Mouse (Mus musculus) ES-E14 (cell line): ENCODE measurements around the gene Smyd3. TPM values are rescaled to one million over a fixed set of nuclear protein-coding genes. Genes with fewer than 3 reads are reported as not detected.
A peak's percentile ranks its signal among the peaks of the same experiment; 100 is the strongest.

Experiments
- DNase-seq: peaks from one replicate; pipeline ENCODE4 v3.0.0-alpha.2; 2013; ENCODE audit warnings: low read depth, low spot score
- H3K27ac ChIP-seq: 2 replicates; pipeline ENCODE4 v1.5.1; 2012; ENCODE audit warnings: low read depth, mild to moderate bottlenecking, low read length, moderate library complexity, mixed read lengths; ENCODE audit not compliant: poor library complexity, insufficient read depth, severe bottlenecking
- H3K36me3 ChIP-seq: 2 replicates; pipeline ENCODE4 v1.6.1; 2012; ENCODE audit warnings: mild to moderate bottlenecking, low read length, moderate library complexity, mixed read lengths; ENCODE audit not compliant: control insufficient read depth, poor library complexity, insufficient read depth, severe bottlenecking
- H3K4me1 ChIP-seq, 2 experiments: fragments of 150-350 bp in 1 of 2; sonication (generic) in 1 of 2; 2 replicates each; pipeline ENCODE4 v1.6.1; 2012; ENCODE audit warnings: low read length in 2 of 2, mild to moderate bottlenecking in 1 of 2, mixed read lengths in 1 of 2; ENCODE audit not compliant: control insufficient read depth in 2 of 2, insufficient read depth in 2 of 2, poor library complexity in 1 of 2
- H3K4me3 ChIP-seq, 2 experiments: fragments of 150-350 bp in 1 of 2; sonication (generic) in 1 of 2; 2 replicates each; pipeline ENCODE4 v1.5.1; 2012; ENCODE audit warnings: low read length in 2 of 2, low read depth in 1 of 2, mild to moderate bottlenecking in 1 of 2, mixed read lengths in 1 of 2; ENCODE audit not compliant: insufficient read depth in 1 of 2, poor library complexity in 1 of 2, severe bottlenecking in 1 of 2
- H3K9ac ChIP-seq: 2 replicates; pipeline ENCODE4 v1.6.1; 2012; ENCODE audit warnings: low read depth, mild to moderate bottlenecking, low read length, mixed read lengths; ENCODE audit not compliant: poor library complexity, insufficient read depth, severe bottlenecking
- H3K9me3 ChIP-seq: fragments of 150-350 bp; sonication (generic); 2 replicates; pipeline ENCODE4 v1.6.1; 2012; ENCODE audit warnings: low read depth, mild to moderate bottlenecking, low read length; ENCODE audit not compliant: control insufficient read depth, insufficient read depth
- CHD2 ChIP-seq: IDR thresholded peaks from 2 replicates; pipeline ENCODE4 v1.6.1; 2014; ENCODE audit warnings: mild to moderate bottlenecking, low read depth, low read length, inconsistent platforms
- HCFC1 ChIP-seq: IDR thresholded peaks from 2 replicates; pipeline ENCODE4 v1.6.1; 2012; ENCODE audit warnings: low read length, inconsistent platforms, borderline replicate concordance; ENCODE audit not compliant: insufficient read depth
- MAFK ChIP-seq: IDR thresholded peaks from 2 replicates; pipeline ENCODE4 v1.6.1; 2014; ENCODE audit warnings: mild to moderate bottlenecking, low read depth, low read length, inconsistent platforms; ENCODE audit not compliant: insufficient read depth
- ZC3H11A ChIP-seq: IDR thresholded peaks from 2 replicates; pipeline ENCODE4 v1.6.1; 2012; ENCODE audit warnings: low read depth, mild to moderate bottlenecking, inconsistent platforms, low read length, borderline replicate concordance
- ZNF384 ChIP-seq: IDR thresholded peaks from 2 replicates; pipeline ENCODE4 v1.6.1; 2012; ENCODE audit warnings: low read depth, low read length, inconsistent platforms
- in situ Hi-C, 2 experiments: fragments of 600-800 bp; cut with MboI; formaldehyde crosslinking; loops; one replicate each; pipeline ENCODE4 v1.15.1; 2025; ENCODE audit warnings: low sequenced_read_pairs in 2 of 2, inconsistent platforms in 1 of 2; ENCODE audit not compliant: unreplicated experiment in 2 of 2
- total RNA-seq: library from RNA; depleted of rRNA; stranded (reverse); fragments of 300-350 nt; gene quantifications from 2 replicates; pipeline ENCODE4 v1.2.3, GENCODE M21; 2012

Gene Smyd3
- total RNA-seq, 1 experiment = 18.3 TPM

GRCm38 (mm10) chr1:179378102-179378501 lies 139.7 kb downstream of the Smyd3 start:
- Histone ChIP-seq H3K9ac (no peak overlapping the region), H3K9me3 (no peaks in the 10 kb centered on the region), H3K4me1 (no peaks in the 10 kb centered on the region), H3K4me3 (no peak overlapping the region), H3K27ac (no peak overlapping the region), H3K36me3 (no peaks in the 10 kb centered on the region; the same call in 1 of the 2 replicates)
- in situ Hi-C loops = no loop called here
- no peak for DNase-seq
- TF ChIP-seq MAFK (no peak), HCFC1 (no peak), ZC3H11A (no peak), CHD2 (no peak), ZNF384 (no peak)

- Histone ChIP-seq H3K27ac (no peak overlapping the region), H3K9ac (no peak overlapping the region), H3K4me3 (no peak overlapping the region), H3K36me3 (no peaks in the 10 kb centered on the region; the same call in 1 of the 2 replicates), H3K4me1 (no peaks in the 10 kb centered on the region), H3K9me3 (no peaks in the 10 kb centered on the region)
- TF ChIP-seq ZC3H11A = no peak
- no peak for TF ChIP-seq HCFC1
- no peak for TF ChIP-seq MAFK
- TF ChIP-seq ZNF384 = peak; percentile 69; the same call in 1 of the 2 replicates
- no peak for TF ChIP-seq CHD2
- in situ Hi-C loops = no loop called here
- DNase-seq = no peak
Measured at GRCm38 (mm10) chr1:179374987-179375386, 142.9 kb downstream of the Smyd3 start.

- no peak for DNase-seq
- in situ Hi-C loops = no loop called here
- H3K36me3 ChIP-seq = no peaks in the 10 kb centered on the region; the same call in 1 of the 2 replicates
Measured at GRCm38 (mm10) chr1:179373911-179374310, 143.9 kb downstream of the Smyd3 start.

DNA sequence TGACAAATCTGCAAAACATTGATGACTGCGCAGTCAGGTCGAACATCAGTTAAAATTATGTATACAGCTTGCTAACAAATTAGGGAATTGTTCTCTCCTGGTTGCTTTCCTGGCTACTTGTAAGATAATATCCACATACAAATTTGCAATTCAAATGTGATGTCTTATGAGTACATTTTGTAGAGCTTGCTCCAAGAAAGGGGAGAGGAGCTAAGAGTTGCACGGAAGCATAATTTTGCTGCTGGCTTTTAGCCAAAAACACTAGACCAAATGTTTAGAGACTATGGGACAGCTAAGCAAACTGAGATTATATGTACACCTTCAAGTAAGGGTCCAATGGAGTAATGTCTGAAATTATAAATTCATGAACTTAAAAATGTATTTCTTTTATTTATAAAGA lies 146.7 kb downstream of the Smyd3 start:
- DNase-seq = no peak
- H3K27ac ChIP-seq = no peak overlapping the region
- H3K4me3 ChIP-seq = no peak overlapping the region
- H3K9ac ChIP-seq = no peak overlapping the region
- H3K4me1 ChIP-seq = no peaks in the 10 kb centered on the region
- TF ChIP-seq ZNF384 (no peak), ZC3H11A (no peak), HCFC1 (no peak), CHD2 (no peak), MAFK (no peak)
- in situ Hi-C loops = no loop called here
- H3K36me3 ChIP-seq = no peaks in the 10 kb centered on the region; the same call in 1 of the 2 replicates
- H3K9me3 ChIP-seq = peaks cover 4% of the 10 kb centered on the region; the same call in 1 of the 2 replicates

More at GRCm38 (mm10) chr1:179373911-179374310, 143.9 kb downstream of the Smyd3 start:
- Histone ChIP-seq H3K4me3 (no peak overlapping the region), H3K27ac (no peak overlapping the region), H3K9me3 (peaks cover 4% of the 10 kb centered on the region; the same call in 1 of the 2 replicates), H3K4me1 (no peaks in the 10 kb centered on the region), H3K9ac (no peak overlapping the region)
- TF ChIP-seq CHD2 (no peak), ZNF384 (no peak), ZC3H11A (no peak), MAFK (no peak), HCFC1 (no peak)
